Mouse (Mus musculus) intestine, postnatal 0 days (tissue): Measurements from ENCODE around the gene Megf8. TPM values are rescaled to one million over a fixed set of nuclear protein-coding genes. Genes with fewer than 3 reads are reported as not detected.

Source experiments
- ATAC-seq: fragments of 200-750 bp; cut with Nextera tagmentation; 2 replicates; pipeline ENCODE4 v1.8.0; 2017; ENCODE audit warnings: mild to moderate bottlenecking, moderate TSS enrichment, moderate library complexity
- H3K27ac ChIP-seq: fragments of 300-500 bp; sonication (generic); 2 replicates; pipeline ENCODE4 v1.5.1; 2014; ENCODE audit warnings: mild to moderate bottlenecking, low read depth, low read length, moderate library complexity
- H3K27me3 ChIP-seq: fragments of 300-500 bp; sonication (generic); replicated peaks from 2 replicates; pipeline ENCODE4 v1.6.1; 2014; ENCODE audit warnings: low read length, mixed read lengths; ENCODE audit not compliant: control insufficient read depth, insufficient read depth
- H3K36me3 ChIP-seq: fragments of 300-500 bp; sonication (generic); 2 replicates; pipeline ENCODE4 v1.6.1; 2014; ENCODE audit warnings: mild to moderate bottlenecking, moderate library complexity; ENCODE audit not compliant: control insufficient read depth, insufficient read depth
- H3K4me1 ChIP-seq: fragments of 300-500 bp; sonication (generic); replicated peaks from 2 replicates; pipeline ENCODE4 v1.6.1; 2014; ENCODE audit warnings: antibody characterized with exemption, low read length, mixed read lengths; ENCODE audit not compliant: control insufficient read depth, insufficient read depth
- H3K4me2 ChIP-seq: fragments of 300-500 bp; sonication (generic); replicated peaks from 2 replicates; pipeline ENCODE4 v1.6.1; 2014; ENCODE audit warnings: low read depth, mild to moderate bottlenecking, moderate library complexity
- H3K4me3 ChIP-seq: fragments of 300-500 bp; sonication (generic); 2 replicates; pipeline ENCODE4 v1.5.1; 2014; ENCODE audit warnings: low read depth, low read length
- H3K9ac ChIP-seq: fragments of 300-500 bp; sonication (generic); 2 replicates; pipeline ENCODE4 v1.6.1; 2014; ENCODE audit warnings: mild to moderate bottlenecking, low read depth, low read length
- H3K9me3 ChIP-seq: fragments of 300-500 bp; sonication (generic); 2 replicates; pipeline ENCODE4 v1.6.1; 2016; ENCODE audit warnings: mixed run types; ENCODE audit not compliant: control insufficient read depth
- CTCF ChIP-seq: sonication (generic); IDR thresholded peaks from 2 replicates; pipeline ENCODE4 v1.5.1; 2016; ENCODE audit warnings: low read depth, mild to moderate bottlenecking, control low read depth, antibody characterized with exemption, moderate library complexity
- WGBS: fragments of 180-500 bp; shearing (Covaris S2); extraction: QIAGEN DNeasy Blood & Tissue Kit; methylation state at CpG from one replicate; pipeline ENCODE4 v1.1.7; 2014; 5-methylcytosine and 5-hydroxymethylcytosine counted together
- polyA plus RNA-seq: library from polyadenylated mRNA; unstranded; fragments of >200 nt; fragmentation: Nextera tagmentation; extraction: Ambion mirVana; gene quantifications from 2 replicates; pipeline ENCODE4 v1.2.1, GENCODE M21; 2015

The Megf8 gene
- 3.4 and 3.8 TPM in 2 replicates for polyA plus RNA-seq

DNA sequence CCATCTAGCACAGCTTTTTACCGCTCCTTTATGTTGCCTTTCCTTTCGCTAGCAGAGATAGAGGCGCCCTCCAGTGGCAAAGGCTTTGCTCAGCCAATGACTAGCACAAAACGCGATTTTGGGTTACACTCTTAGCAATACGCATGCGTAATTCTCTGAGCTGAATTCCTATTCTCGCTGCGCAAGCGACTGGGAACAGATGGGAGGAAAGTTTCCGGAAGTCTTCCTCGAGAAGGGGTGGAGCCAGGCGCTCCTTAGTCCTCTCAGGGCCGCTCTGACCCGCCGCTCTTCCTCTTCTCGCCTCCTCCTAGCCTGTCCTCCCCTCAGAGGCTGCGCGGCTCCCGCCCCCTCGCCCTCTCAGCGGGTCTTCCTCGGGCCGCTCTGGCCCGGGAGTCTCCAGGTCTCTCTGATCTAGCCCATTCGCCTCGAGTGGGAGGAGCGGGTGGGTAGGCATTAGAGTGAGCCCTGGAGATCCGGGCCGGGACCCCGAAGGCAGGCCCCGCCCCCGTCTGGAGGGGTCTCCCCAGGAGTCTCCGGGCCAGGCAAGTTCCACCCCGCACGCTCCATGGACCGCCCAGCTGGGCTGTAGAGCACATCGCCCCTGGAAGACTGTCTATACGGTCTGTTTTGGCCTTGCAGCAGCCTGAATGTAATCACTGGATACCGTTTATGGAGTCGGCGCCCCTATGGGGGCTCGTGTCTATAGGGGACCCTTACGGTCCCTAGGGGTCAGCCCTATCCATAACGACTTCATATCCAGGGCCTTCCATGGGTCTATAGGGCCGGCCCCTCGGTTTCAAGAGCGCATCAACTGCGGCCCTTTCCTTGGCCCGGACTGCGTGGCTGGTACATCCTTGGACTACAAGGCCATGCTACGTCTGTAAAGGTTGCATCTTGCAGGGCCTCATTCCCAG lies at the start of gene Megf8:
Gene Megf8, plus strand, starts transcription at position 633 of the 914 bp plus-strand sequence.
- H3K9me3 ChIP-seq: no peaks in the 10 kb centered on the region
- ATAC-seq: peak; percentile 95
- TF ChIP-seq CTCF: peak; percentile 95
- 0 out of 2 replicates have a peak, but pooled peaks cover 4% of the 10 kb centered on the region for H3K4me1 ChIP-seq
- peak within 1 kb of the TSS; percentile 70 for H3K4me3 ChIP-seq
- peak within 1 kb of the TSS; percentile 30 for H3K27ac ChIP-seq
- H3K27me3 ChIP-seq: peaks cover 38% of the 10 kb centered on the region
- 1% methylated on average over 52 of the region's 52 CpGs for WGBS
- H3K36me3 ChIP-seq: no peaks in the 10 kb centered on the region
- H3K4me2 ChIP-seq: peak within 1 kb of the TSS; percentile 89
- H3K9ac ChIP-seq: peak within 1 kb of the TSS; percentile 70

DNA sequence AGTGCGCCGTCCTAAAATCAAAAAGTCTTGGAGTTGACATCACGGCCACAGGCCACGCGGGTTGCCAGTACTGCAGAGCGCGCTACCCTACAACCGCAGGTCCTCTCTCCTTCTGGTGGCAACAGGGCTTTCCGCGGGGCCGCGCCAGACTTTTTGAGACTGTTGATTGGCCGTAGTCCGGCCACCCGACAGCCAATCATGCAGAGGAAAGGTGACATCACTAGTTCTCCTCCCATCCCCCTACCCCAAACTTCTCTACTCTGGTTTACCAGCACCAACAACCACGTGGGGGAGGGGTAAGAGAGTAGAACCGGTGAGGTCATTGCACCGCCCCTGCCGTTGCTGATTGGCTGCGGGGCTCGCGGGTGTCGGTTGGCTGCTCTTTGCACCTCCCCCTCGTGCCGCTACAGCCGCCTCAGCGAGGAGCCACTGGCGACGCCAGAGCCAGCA lies 49.6 kb upstream of the Megf8 start, which contains the start of gene Cic:
Gene Cic, plus strand, starts transcription at position 404 of the 450 bp plus-strand sequence.
- under 1% methylated on average over 29 of the region's 29 CpGs for WGBS

DNA sequence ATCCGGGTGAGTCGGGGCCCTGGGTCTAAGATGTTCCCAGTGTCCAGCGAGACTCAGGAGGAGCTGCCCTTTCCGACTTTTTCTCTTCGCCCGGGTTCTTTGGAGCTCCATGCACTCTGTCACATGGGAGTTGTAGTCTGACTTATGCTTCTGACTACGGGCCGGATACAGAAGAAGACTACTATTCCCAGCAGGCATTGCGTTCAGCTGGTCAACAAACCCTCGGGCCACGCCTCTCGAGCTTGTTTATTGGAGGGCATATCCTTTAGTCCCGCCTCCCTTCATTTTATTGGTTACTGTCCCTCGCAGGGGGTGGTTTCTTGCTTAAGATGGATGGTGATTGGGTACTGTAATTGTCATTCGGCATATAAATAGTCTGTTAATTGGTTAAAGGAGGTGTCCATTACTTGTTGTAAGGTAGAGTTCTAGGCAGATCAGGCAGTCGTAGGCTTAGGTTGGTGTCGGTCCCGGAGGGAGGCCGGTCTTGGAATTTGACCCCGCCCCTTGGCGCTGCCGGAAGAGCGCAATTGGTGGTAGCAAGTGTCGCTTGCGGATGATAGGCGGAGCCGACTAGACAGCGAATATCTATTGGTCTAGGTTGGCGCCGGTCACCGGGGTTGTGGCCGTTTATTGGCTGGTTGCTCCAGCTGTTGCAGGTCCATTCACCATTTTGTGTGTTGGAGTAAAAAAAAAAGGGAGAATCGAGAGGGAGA lies 49.1 kb upstream of the Megf8 start:
- H3K4me2 ChIP-seq: peak overlapping the region; percentile 72
- peaks cover 21% of the 10 kb centered on the region for H3K36me3 ChIP-seq
- no peak for TF ChIP-seq CTCF
- under 1% methylated on average over 33 of the region's 33 CpGs for WGBS
- H3K9me3 ChIP-seq: no peaks in the 10 kb centered on the region
- H3K27me3 ChIP-seq: no peaks in the 10 kb centered on the region
- H3K27ac ChIP-seq: peak overlapping the region; percentile 87
- peak; percentile 95 for ATAC-seq
- H3K9ac ChIP-seq: peak overlapping the region; percentile 77
- H3K4me1 ChIP-seq: no peaks in the 10 kb centered on the region; the same call in 1 of the 2 replicates
- peak overlapping the region; percentile 68 for H3K4me3 ChIP-seq

More for the DNA sequence above, 49.6 kb upstream of the Megf8 start, which contains the start of gene Cic:
- H3K9me3 ChIP-seq: no peaks in the 10 kb centered on the region
- no peaks in the 10 kb centered on the region; the same call in 1 of the 2 replicates for H3K4me1 ChIP-seq
- peak within 1 kb of the TSS; percentile 77 for H3K9ac ChIP-seq
- peak within 1 kb of the TSS; percentile 72 for H3K4me2 ChIP-seq
- H3K27me3 ChIP-seq: no peaks in the 10 kb centered on the region
- TF ChIP-seq CTCF: 0 out of 2 replicates have a peak, but pooled peaks have one; percentile 6
- H3K4me3 ChIP-seq: peak within 1 kb of the TSS; percentile 68
- peak; percentile 87 for ATAC-seq
- peaks cover 17% of the 10 kb centered on the region; the same call in 1 of the 2 replicates for H3K36me3 ChIP-seq
- H3K27ac ChIP-seq: peak within 1 kb of the TSS; percentile 87

DNA sequence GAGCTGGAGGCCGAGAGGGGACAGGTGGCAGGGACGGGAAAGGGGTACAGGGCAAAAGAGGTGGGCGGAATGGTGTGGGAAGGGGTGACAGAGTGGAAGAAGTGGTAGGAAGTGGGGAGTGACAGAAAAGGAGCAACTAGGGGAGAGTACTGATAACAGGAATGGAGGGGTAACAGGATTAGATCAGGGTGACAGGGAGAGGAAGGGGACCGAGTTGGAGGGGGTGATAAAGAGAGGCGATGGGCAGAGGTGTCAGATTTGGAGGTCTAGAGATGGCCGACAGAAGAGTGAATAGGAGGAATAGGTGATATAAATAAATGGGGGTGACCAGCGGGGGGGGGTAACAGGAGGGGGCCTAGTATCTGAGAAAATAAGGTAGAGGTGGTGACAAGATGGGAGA lies 48.4 kb upstream of the Megf8 start:
- Histone ChIP-seq H3K27ac (peak overlapping the region; percentile 78), H3K9ac (peak overlapping the region; percentile 77), H3K27me3 (no peaks in the 10 kb centered on the region), H3K4me2 (peak overlapping the region; percentile 72), H3K9me3 (no peaks in the 10 kb centered on the region), H3K4me3 (peak overlapping the region; percentile 68), H3K36me3 (peaks cover 27% of the 10 kb centered on the region), H3K4me1 (no peaks in the 10 kb centered on the region; the same call in 1 of the 2 replicates)
- TF ChIP-seq CTCF: no peak
- WGBS: under 1% methylated on average over 7 of the region's 7 CpGs
- ATAC-seq: no peak

DNA sequence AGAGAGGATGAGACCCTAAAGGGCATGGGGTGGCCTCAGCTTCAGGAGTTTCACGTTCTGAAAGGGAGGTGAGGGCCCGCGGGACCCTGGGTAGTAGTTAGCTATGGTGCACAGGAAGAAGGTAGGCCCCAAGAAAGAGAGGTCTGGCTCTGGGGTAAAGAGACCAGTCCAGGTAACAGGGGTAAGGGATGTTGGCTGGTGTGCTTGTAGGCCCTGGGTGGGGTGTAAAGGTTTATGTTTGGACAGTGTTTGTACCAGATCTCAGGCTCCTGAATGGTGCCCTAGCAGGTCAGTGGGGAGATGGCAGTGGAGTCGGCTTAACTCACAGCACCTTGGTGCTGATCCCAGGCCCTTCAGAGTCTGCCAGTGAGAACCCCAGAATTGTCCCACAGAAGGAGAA lies 47.9 kb upstream of the Megf8 start:
- no peak for TF ChIP-seq CTCF
- H3K36me3 ChIP-seq: peaks cover 27% of the 10 kb centered on the region
- H3K9me3 ChIP-seq: no peaks in the 10 kb centered on the region
- no peak overlapping the region; the same call in 1 of the 2 replicates for H3K27ac ChIP-seq
- no peaks in the 10 kb centered on the region for H3K27me3 ChIP-seq
- H3K4me1 ChIP-seq: no peaks in the 10 kb centered on the region; the same call in 1 of the 2 replicates
- 40% methylated on average over 4 of the region's 4 CpGs for WGBS
- no peak for ATAC-seq
- peak overlapping the region; percentile 68 for H3K4me3 ChIP-seq
- peak overlapping the region; percentile 77 for H3K9ac ChIP-seq
- peak overlapping the region; percentile 72 for H3K4me2 ChIP-seq
